Mouse (Mus musculus) CH12.LX (cell line): Measurements from ENCODE around the gene Fuom. TPM values are rescaled to one million over a fixed set of nuclear protein-coding genes. Genes with fewer than 3 reads are reported as not detected.

Source experiments
- DNase-seq: peaks from one replicate; pipeline ENCODE4 v3.0.0-alpha.2; 2013; ENCODE audit errors: extremely low read depth
- H3K27ac ChIP-seq: 2 replicates; pipeline ENCODE4 v1.5.1; 2012; ENCODE audit warnings: low read depth, mild to moderate bottlenecking, control low read depth, moderate library complexity; ENCODE audit not compliant: insufficient read depth
- H3K27me3 ChIP-seq: replicated peaks from 2 replicates; pipeline ENCODE3; 2012; ENCODE audit warnings: inconsistent platforms
- H3K36me3 ChIP-seq, 2 experiments: replicated peaks in 1 of 2; 2 replicates each; pipeline versions ENCODE3 to v1.6.1; 2012; ENCODE audit warnings: inconsistent platforms in 1 of 2, low read length in 1 of 2, mild to moderate bottlenecking in 1 of 2, mixed read lengths in 1 of 2, moderate library complexity in 1 of 2; ENCODE audit not compliant: control insufficient read depth in 1 of 2, insufficient read depth in 1 of 2
- H3K4me1 ChIP-seq, 2 experiments: 2 replicates each; pipeline ENCODE4 v1.6.1; 2012; ENCODE audit warnings: inconsistent platforms in 1 of 2, moderate library complexity in 1 of 2; ENCODE audit not compliant: insufficient read depth in 2 of 2, control insufficient read depth in 1 of 2
- H3K4me2 ChIP-seq: 2 replicates; pipeline ENCODE4 v1.6.1; 2012; ENCODE audit warnings: low read depth, mild to moderate bottlenecking, control low read depth; ENCODE audit not compliant: poor library complexity, insufficient read depth, severe bottlenecking
- H3K4me3 ChIP-seq, 3 experiments: fragments of 150-350 bp in 1 of 3; sonication (generic) in 1 of 3; replicated peaks in 1 of 3; 2 replicates each; pipeline versions ENCODE3 to v1.5.1; 2011 to 2012; ENCODE audit warnings: low read depth in 2 of 3, low read length in 2 of 3, mild to moderate bottlenecking in 2 of 3, moderate library complexity in 2 of 3, control low read depth in 1 of 3, improper control_type of control experiment in 1 of 3, inconsistent platforms in 1 of 3, mixed read lengths in 1 of 3; ENCODE audit not compliant: poor library complexity in 1 of 3
- H3K79me2 ChIP-seq: replicated peaks from 2 replicates; pipeline ENCODE4 v1.6.1; 2012; ENCODE audit warnings: mild to moderate bottlenecking, moderate library complexity; ENCODE audit not compliant: control insufficient read depth, poor library complexity, insufficient read depth, severe bottlenecking; ENCODE audit errors: extremely low read depth
- H3K9ac ChIP-seq: 2 replicates; pipeline ENCODE4 v1.6.1; 2012; ENCODE audit warnings: low read depth, mild to moderate bottlenecking, control low read depth, moderate library complexity; ENCODE audit not compliant: insufficient read depth
- H3K9me3 ChIP-seq: replicated peaks from 2 replicates; pipeline ENCODE3; 2012; ENCODE audit warnings: low read length, inconsistent platforms, mixed read lengths
- BHLHE40 ChIP-seq: IDR thresholded peaks from 2 replicates; pipeline ENCODE4 v1.6.1; 2011; ENCODE audit warnings: mild to moderate bottlenecking, low read depth, low read length, improper control_type of control experiment
- CHD1 ChIP-seq: IDR thresholded peaks from 2 replicates; pipeline ENCODE4 v1.6.1; 2012; ENCODE audit warnings: low read depth, low read length, improper control_type of control experiment, inconsistent platforms
- CTCF ChIP-seq, 2 experiments: IDR thresholded peaks in 1 of 2; conservative IDR thresholded peaks in 1 of 2; 2 replicates each; pipeline ENCODE4 v1.5.1; 2011 to 2012; ENCODE audit warnings: low read depth in 2 of 2, low read length in 2 of 2, improper control_type of control experiment in 1 of 2, inconsistent platforms in 1 of 2, mild to moderate bottlenecking in 1 of 2, moderate library complexity in 1 of 2
- E2F4 ChIP-seq: IDR thresholded peaks from 2 replicates; pipeline ENCODE4 v1.6.1; 2011; ENCODE audit warnings: low read depth, low read length, improper control_type of control experiment; ENCODE audit not compliant: insufficient replicate concordance
- ELF1 ChIP-seq: IDR thresholded peaks from 2 replicates; pipeline ENCODE4 v1.6.1; 2014; ENCODE audit warnings: low read depth, mild to moderate bottlenecking, inconsistent platforms, low read length, improper control_type of control experiment
- ETS1 ChIP-seq: conservative IDR thresholded peaks from 2 replicates; pipeline ENCODE4 v1.6.1; 2012; ENCODE audit warnings: low read depth, mild to moderate bottlenecking, inconsistent platforms, low read length, improper control_type of control experiment, moderate library complexity
- GABPA ChIP-seq: IDR thresholded peaks from 2 replicates; pipeline ENCODE4 v1.6.1; 2012; ENCODE audit warnings: low read depth, low read length, improper control_type of control experiment, inconsistent platforms; ENCODE audit not compliant: insufficient replicate concordance
- JUN ChIP-seq: IDR thresholded peaks from 2 replicates; pipeline ENCODE4 v1.6.1; 2011; ENCODE audit warnings: low read depth, mild to moderate bottlenecking, low read length, improper control_type of control experiment, moderate library complexity; ENCODE audit not compliant: insufficient read depth
- MAX ChIP-seq: IDR thresholded peaks from 2 replicates; pipeline ENCODE4 v1.6.1; 2011; ENCODE audit warnings: low read length, improper control_type of control experiment
- MYC ChIP-seq: IDR thresholded peaks from 2 replicates; pipeline ENCODE4 v1.6.1; 2011; ENCODE audit warnings: low read depth, mild to moderate bottlenecking, improper control_type of control experiment, low read length
- NRF1 ChIP-seq: IDR thresholded peaks from 2 replicates; pipeline ENCODE4 v1.6.1; 2014; ENCODE audit warnings: low read depth, mild to moderate bottlenecking, inconsistent platforms, low read length, improper control_type of control experiment, moderate library complexity
- PAX5 ChIP-seq: IDR thresholded peaks from 2 replicates; pipeline ENCODE4 v1.6.1; 2012; ENCODE audit warnings: low read length, inconsistent platforms, mixed read lengths
- POLR2A ChIP-seq: IDR thresholded peaks from 2 replicates; pipeline ENCODE4 v1.6.1; 2011; ENCODE audit warnings: low read depth, mild to moderate bottlenecking, improper control_type of control experiment, low read length
- POLR2AphosphoS2 ChIP-seq: IDR thresholded peaks from 2 replicates; pipeline ENCODE4 v1.6.1; 2011; ENCODE audit warnings: low read depth, low read length, improper control_type of control experiment
- SIN3A ChIP-seq: IDR thresholded peaks from 2 replicates; pipeline ENCODE4 v1.6.1; 2012; ENCODE audit warnings: low read length, improper control_type of control experiment, inconsistent platforms
- SMC3 ChIP-seq: IDR thresholded peaks from 2 replicates; pipeline ENCODE4 v1.6.1; 2011; ENCODE audit warnings: low read depth, low read length, improper control_type of control experiment
- UBTF ChIP-seq: IDR thresholded peaks from 2 replicates; pipeline ENCODE4 v1.6.1; 2012; ENCODE audit warnings: low read depth, mild to moderate bottlenecking, inconsistent platforms, low read length, improper control_type of control experiment, moderate library complexity
- USF1 ChIP-seq: IDR thresholded peaks from 2 replicates; pipeline ENCODE4 v1.6.1; 2014; ENCODE audit warnings: low read depth, mild to moderate bottlenecking, inconsistent platforms, low read length, improper control_type of control experiment
- ZC3H11A ChIP-seq: IDR thresholded peaks from 2 replicates; pipeline ENCODE4 v1.6.1; 2012; ENCODE audit warnings: low read depth, mild to moderate bottlenecking, inconsistent platforms, low read length, improper control_type of control experiment
- dilution Hi-C: fragments of 300-500 bp; cut with MboI; formaldehyde crosslinking; loops from 2 replicates; pipeline ENCODE4 v1.14.3; 2020; ENCODE audit warnings: low sequenced_read_pairs; ENCODE audit not compliant: extremely low pct_unique_long_range_greater_than_20kb, extremely low pct_ligation_motif_present
- in situ Hi-C: fragments of 300-500 bp; cut with MboI; formaldehyde crosslinking; loops from 3 replicates; pipeline ENCODE4 v1.14.3; 2019; ENCODE audit warnings: low sequenced_read_pairs, low pct_ligation_motif_present, low pct_unique_long_range_greater_than_20kb, mixed read lengths
- polyA plus RNA-seq: library from polyadenylated mRNA; unstranded; fragments of >175 nt; gene quantifications from 2 replicates; pipeline ENCODE4 v1.2.1, GENCODE M21; 2012; ENCODE audit warnings: low read depth; ENCODE audit not compliant: insufficient read length
- total RNA-seq, 2 experiments: library from RNA; depleted of rRNA; stranded (reverse); fragments of 300-350 nt in 1 of 2; fragments of >200 nt in 1 of 2; gene quantifications; 2 replicates each; pipeline ENCODE4 v1.2.3; 2012 to 2014

Gene Fuom
- total and polyA plus RNA-seq, 3 experiments: 0.86 to 1.8 TPM; not detected in 1

DNA sequence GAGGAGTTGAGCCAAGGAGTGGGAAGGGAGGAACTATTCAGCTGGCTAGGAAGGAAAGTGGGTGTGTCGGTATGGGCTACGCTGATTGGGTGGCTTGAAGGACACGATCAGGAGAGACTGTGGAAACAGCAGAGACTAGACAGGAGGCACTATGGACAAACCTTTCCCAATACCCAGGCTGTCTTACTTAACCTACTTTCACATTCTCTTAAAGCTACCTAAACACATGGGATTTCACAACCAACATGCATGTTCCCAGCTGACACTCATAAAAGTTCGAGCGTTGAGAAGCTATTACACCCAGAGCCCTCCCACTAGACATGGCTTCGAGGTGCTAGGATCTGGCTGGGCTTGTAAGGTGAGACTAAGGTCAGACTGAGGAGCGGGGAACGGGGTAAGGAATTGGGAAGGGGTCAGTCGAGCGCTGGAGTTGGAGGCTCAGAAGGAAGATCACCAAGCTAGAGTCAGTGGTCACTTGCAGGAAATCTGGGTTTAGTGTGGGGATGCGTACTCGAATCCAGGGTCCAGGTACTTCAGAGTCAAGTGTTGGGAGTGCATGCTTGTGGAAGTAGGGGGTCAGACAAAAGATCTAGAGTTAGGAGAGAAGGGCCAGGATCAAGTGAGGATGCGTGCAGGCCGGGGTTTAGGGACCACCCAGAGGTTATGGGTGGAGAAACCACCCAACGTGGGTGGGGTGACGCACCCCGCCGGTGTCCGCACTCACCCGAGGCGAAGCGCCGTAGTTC lies 13.5 kb upstream of the Fuom start, which contains the start of gene Paox:
Paox (plus strand) TSS at position 217 of the 746 bp plus-strand sequence.
- TF ChIP-seq SIN3A: peak; percentile 62; the same call in 1 of the 2 replicates
- TF ChIP-seq PAX5: no peak
- TF ChIP-seq, all 38 proteins: peak for 1
- H3K4me1 ChIP-seq: peaks cover 7 to 41% of the 10 kb centered on the region in 2 experiments; a peak in 3 of 4 replicates
- H3K27ac ChIP-seq: peak within 1 kb of the TSS; percentile 84
- no peaks in the 10 kb centered on the region for H3K27me3 ChIP-seq
- peak within 1 kb of the TSS; percentile 96 for H3K9ac ChIP-seq
- no peaks in the 10 kb centered on the region for H3K9me3 ChIP-seq
- peak within 1 kb of the TSS; percentile 73 to 97 (median 83) for H3K4me3 ChIP-seq
- in situ Hi-C loops: no loop called here
- no peak for DNase-seq
- H3K4me2 ChIP-seq: peak within 1 kb of the TSS; percentile 83
- H3K36me3 ChIP-seq: peaks cover 16 to 33% of the 10 kb centered on the region in 2 experiments
- dilution Hi-C loops: no loop called here
- peaks cover 2% of the 10 kb centered on the region for H3K79me2 ChIP-seq

DNA sequence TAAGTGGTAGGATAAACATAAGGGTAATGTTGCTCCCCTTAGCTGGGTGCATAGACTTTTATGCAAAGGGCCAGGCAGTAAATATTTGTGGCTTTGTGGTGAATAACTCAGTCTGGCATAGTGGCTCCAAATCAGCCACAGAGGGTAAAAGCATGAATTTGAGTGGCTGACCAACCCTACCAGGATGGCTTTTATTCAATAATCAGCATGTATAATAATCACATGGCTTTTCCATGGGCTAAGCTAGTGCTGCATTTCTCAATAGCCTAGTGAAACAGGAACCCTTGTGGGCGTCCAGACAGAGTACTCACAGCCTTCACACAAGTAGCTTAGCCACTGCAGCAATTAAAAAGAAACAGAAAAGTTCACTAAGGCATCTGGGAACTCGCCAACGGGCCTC lies 9.7 kb upstream of the Fuom start:
- in situ Hi-C loops: no loop called here
- Histone ChIP-seq H3K27me3 (no peaks in the 10 kb centered on the region), H3K9ac (no peak overlapping the region), H3K4me2 (no peak overlapping the region), H3K4me3 (no peak overlapping the region), H3K36me3 (peaks cover 47 to 63% of the 10 kb centered on the region in 2 experiments), H3K9me3 (no peaks in the 10 kb centered on the region), H3K4me1 (peaks cover 3 to 13% of the 10 kb centered on the region in 2 experiments; a peak in 2 of 4 replicates), H3K27ac (no peak overlapping the region), H3K79me2 (peaks cover 2% of the 10 kb centered on the region)
- dilution Hi-C loops: no loop called here
- TF ChIP-seq ELF1 (no peak), CHD1 (no peak), POLR2A (no peak), GABPA (no peak), USF1 (no peak), ETS1 (no peak), NRF1 (no peak), ZC3H11A (no peak), MYC (no peak), CTCF (conservative IDR thresholded peaks at IDR 0.05 in 1 of 2, IDR thresholded peaks at IDR 0.05 in 1 of 2; ENCODE audit: low read depth in 2 of 2, low read length in 2 of 2) (no peak), SMC3 (no peak), E2F4 (no peak), UBTF (no peak), JUN (no peak), POLR2AphosphoS2 (no peak), BHLHE40 (no peak), MAX (no peak), SIN3A (no peak)
- no peak for DNase-seq
